Mouse (Mus musculus) small intestine, adult 2 months (tissue): ENCODE measurements around the gene Rcor1. TPM values are rescaled to one million over a fixed set of nuclear protein-coding genes. Genes with fewer than 3 reads are reported as not detected.

ENCODE experiments used
- H3K27ac ChIP-seq: fragments of 200-500 bp; 2 replicates; pipeline ENCODE4 v1.5.1; 2012; ENCODE audit warnings: low read depth, low read length, control low read depth, inconsistent platforms; ENCODE audit not compliant: insufficient read depth
- H3K27me3 ChIP-seq: fragments of 200-500 bp; 2 replicates; pipeline ENCODE4 v1.6.1; 2012; ENCODE audit warnings: mild to moderate bottlenecking, moderate library complexity, low read length, inconsistent platforms; ENCODE audit not compliant: control insufficient read depth, insufficient read depth
- H3K36me3 ChIP-seq: fragments of 200-500 bp; 2 replicates; pipeline ENCODE4 v1.6.1; 2012; ENCODE audit warnings: mild to moderate bottlenecking, low read length, control low read depth, inconsistent platforms; ENCODE audit not compliant: control insufficient read depth, insufficient read depth
- H3K4me1 ChIP-seq: fragments of 200-500 bp; 2 replicates; pipeline ENCODE4 v1.6.1; 2012; ENCODE audit warnings: low read length, inconsistent platforms, mixed read lengths; ENCODE audit not compliant: control insufficient read depth, insufficient read depth, insufficient read length
- H3K4me3 ChIP-seq: fragments of 200-500 bp; 2 replicates; pipeline ENCODE4 v1.5.1; 2012; ENCODE audit warnings: low read depth, mild to moderate bottlenecking, control low read depth, inconsistent platforms, low read length, moderate library complexity
- CTCF ChIP-seq: fragments of 200-500 bp; IDR thresholded peaks from 2 replicates; pipeline ENCODE4 v1.5.1; 2012; ENCODE audit warnings: low read depth, mild to moderate bottlenecking, control low read depth, inconsistent platforms, low read length, moderate library complexity, mixed read lengths; ENCODE audit not compliant: insufficient replicate concordance, insufficient read length; ENCODE audit errors: extremely low read depth
- POLR2A ChIP-seq: fragments of 200-500 bp; IDR thresholded peaks from 2 replicates; pipeline ENCODE4 v1.6.1; 2012; ENCODE audit warnings: low read depth, mild to moderate bottlenecking, control low read depth, inconsistent platforms, low read length, moderate library complexity
- WGBS: fragments of 180-500 bp; shearing (Covaris S2); methylation state at CpG from one replicate; pipeline ENCODE4 v1.1.7; 2018; 5-methylcytosine and 5-hydroxymethylcytosine counted together
- polyA plus RNA-seq: library from polyadenylated mRNA; depleted of rRNA; stranded (reverse); fragments of >200 nt; gene quantifications from 2 replicates; pipeline ENCODE4 v1.2.3, GENCODE M21; 2012

The Rcor1 gene
- polyA plus RNA-seq, 1 experiment = 6.5 TPM

DNA sequence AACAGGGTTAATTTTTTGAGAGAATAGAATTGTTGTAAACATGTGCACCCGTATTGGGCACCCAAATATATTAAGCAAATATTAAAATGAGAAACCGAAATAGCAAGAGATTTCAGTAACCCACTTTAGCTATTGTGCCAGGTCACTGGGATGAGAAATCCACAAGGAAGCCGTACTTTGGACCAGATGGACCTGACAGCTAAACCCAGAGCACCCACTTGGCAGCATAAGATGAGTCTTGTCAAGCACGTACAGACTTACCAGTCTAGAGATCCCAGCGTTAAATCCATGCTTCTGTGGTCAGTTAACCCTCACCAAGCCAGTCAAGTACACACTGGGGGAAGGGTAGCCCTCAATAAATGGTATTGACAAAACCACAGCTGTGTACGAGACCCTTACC, 86.5 kb downstream of the Rcor1 start:
- H3K27ac ChIP-seq = no peak overlapping the region
- no peak for TF ChIP-seq POLR2A
- no peak for TF ChIP-seq CTCF
- WGBS = 69% methylated on average over 6 of the region's 6 CpGs

DNA sequence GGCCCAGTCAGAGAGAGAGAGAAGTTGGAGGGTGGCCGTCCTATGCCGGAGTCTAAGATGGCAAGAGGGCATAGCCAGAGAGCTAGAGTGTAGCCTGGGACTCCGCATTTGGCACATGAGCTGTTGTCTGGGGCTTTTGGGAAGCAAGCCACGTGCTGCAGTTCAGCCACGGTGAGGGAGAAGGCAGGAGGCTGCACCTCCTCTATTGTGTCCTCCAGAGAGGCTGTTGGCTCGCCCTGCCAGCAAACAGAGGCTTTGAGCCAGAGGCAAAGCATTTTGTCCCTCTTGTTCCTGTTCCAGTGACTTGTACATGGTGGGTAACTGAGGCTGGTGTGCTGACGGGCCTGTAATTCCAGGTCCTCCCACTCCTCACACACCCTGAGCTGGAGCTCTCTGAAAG, 95.0 kb downstream of the Rcor1 start:
- TF ChIP-seq POLR2A = no peak
- TF ChIP-seq CTCF = no peak
- WGBS = 75% methylated on average over 7 of the region's 7 CpGs
- no peaks in the 10 kb centered on the region for H3K4me1 ChIP-seq
- H3K27ac ChIP-seq = no peak overlapping the region
- no peaks in the 10 kb centered on the region for H3K36me3 ChIP-seq
- H3K27me3 ChIP-seq = no peaks in the 10 kb centered on the region
- no peak overlapping the region for H3K4me3 ChIP-seq

More for the DNA sequence above, 86.5 kb downstream of the Rcor1 start:
- Histone ChIP-seq H3K4me1 (no peaks in the 10 kb centered on the region), H3K36me3 (no peaks in the 10 kb centered on the region), H3K27me3 (no peaks in the 10 kb centered on the region), H3K4me3 (no peak overlapping the region)

DNA sequence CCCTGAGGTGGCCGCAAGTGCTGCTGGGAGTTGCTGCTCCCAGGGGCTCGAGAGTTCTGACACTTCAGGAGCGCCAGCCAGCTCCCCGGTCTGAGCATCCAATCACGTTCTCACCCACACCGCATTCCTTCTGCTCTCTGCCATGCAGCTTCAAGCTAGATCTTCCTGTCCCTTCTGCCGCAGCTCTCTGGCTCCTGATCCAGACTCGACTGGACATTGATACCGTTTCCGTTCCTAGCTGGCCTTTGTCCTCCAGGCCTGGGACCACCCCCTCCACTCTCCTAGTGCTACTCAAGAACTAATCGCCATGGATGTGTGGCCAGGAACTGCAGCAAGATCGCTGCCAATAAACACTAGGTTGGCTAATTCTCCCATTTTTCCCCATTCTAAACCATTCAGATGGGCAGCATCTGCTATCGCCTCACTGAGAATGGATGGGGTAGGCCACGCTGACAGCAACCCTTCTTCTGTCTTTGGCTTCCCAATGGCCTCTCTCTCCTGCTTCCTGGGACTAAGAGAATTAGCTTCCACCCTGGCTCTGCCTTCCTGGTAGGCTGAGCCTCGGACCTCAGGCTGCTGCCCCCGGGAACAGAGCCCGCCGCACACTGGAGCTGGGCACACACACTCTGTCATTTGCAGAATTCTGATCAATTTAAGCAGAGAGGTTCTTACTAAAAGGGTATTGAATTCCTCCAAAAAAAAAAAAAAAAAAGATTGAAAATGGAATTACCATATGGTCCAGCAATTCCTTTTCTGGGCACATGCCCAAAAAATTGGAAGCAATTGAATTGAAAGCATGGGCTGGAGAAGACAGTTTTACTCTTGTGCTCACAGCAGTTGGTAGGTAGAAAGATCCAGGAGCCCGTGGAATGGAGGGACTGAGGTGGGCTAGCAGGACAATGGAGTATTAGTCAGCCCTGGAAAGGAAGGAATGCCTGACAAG, 95.9 kb downstream of the Rcor1 start:
- H3K27ac ChIP-seq = no peak overlapping the region
- H3K4me1 ChIP-seq = no peaks in the 10 kb centered on the region
- WGBS = 67% methylated on average over 19 of the region's 19 CpGs
- no peak overlapping the region for H3K4me3 ChIP-seq
- TF ChIP-seq CTCF (no peak), POLR2A (no peak)
- no peaks in the 10 kb centered on the region for H3K36me3 ChIP-seq
- no peaks in the 10 kb centered on the region for H3K27me3 ChIP-seq

GRCm38 (mm10) chr12:111135953-111136352, 96.8 kb downstream of the Rcor1 start:
- H3K27me3 ChIP-seq = no peaks in the 10 kb centered on the region
- H3K4me1 ChIP-seq = no peaks in the 10 kb centered on the region
- H3K4me3 ChIP-seq = no peak overlapping the region
- H3K27ac ChIP-seq = no peak overlapping the region
- TF ChIP-seq POLR2A = no peak
- TF ChIP-seq CTCF = no peak
- WGBS = 61% methylated on average over 3 of the region's 3 CpGs
- H3K36me3 ChIP-seq = no peaks in the 10 kb centered on the region

GRCm38 (mm10) chr12:111137079-111137478, 97.9 kb downstream of the Rcor1 start:
- WGBS = 65% methylated on average over 2 of the region's 2 CpGs
- TF ChIP-seq POLR2A (no peak), CTCF (0 out of 2 replicates have a peak, but pooled peaks have one; percentile 16)
- Histone ChIP-seq H3K4me3 (no peak overlapping the region), H3K4me1 (no peaks in the 10 kb centered on the region), H3K36me3 (no peaks in the 10 kb centered on the region), H3K27ac (no peak overlapping the region), H3K27me3 (no peaks in the 10 kb centered on the region)

GRCm38 (mm10) chr12:111143005-111143508, 103.9 kb downstream of the Rcor1 start:
- WGBS = 36% methylated on average over 12 of the region's 12 CpGs
- no peak overlapping the region for H3K27ac ChIP-seq
- TF ChIP-seq CTCF (peak; percentile 17; the same call in 1 of the 2 replicates), POLR2A (no peak)

GRCm38 (mm10) chr12:111143509-111144063, 104.4 kb downstream of the Rcor1 start:
- Histone ChIP-seq H3K4me1 (peaks cover 6% of the 10 kb centered on the region; the same call in 1 of the 2 replicates), H3K27me3 (no peaks in the 10 kb centered on the region), H3K36me3 (no peaks in the 10 kb centered on the region), H3K4me3 (no peak overlapping the region), H3K27ac (no peak overlapping the region)
- TF ChIP-seq POLR2A = no peak
- no peak for TF ChIP-seq CTCF
- WGBS = 68% methylated on average over 16 of the region's 16 CpGs

More at GRCm38 (mm10) chr12:111143005-111143508, 103.9 kb downstream of the Rcor1 start:
- Histone ChIP-seq H3K4me1 (peaks cover 2% of the 10 kb centered on the region; the same call in 1 of the 2 replicates), H3K36me3 (no peaks in the 10 kb centered on the region), H3K4me3 (no peak overlapping the region), H3K27me3 (no peaks in the 10 kb centered on the region)
